Mouse (Mus musculus): ENCODE results near the gene Limch1. TPM values are rescaled to one million over a fixed set of nuclear protein-coding genes. Genes with fewer than 3 reads are reported as not detected.

Gene Limch1
- polyA plus RNA-seq, 1 experiment from 2014 or later, result 35.1 TPM

DNA sequence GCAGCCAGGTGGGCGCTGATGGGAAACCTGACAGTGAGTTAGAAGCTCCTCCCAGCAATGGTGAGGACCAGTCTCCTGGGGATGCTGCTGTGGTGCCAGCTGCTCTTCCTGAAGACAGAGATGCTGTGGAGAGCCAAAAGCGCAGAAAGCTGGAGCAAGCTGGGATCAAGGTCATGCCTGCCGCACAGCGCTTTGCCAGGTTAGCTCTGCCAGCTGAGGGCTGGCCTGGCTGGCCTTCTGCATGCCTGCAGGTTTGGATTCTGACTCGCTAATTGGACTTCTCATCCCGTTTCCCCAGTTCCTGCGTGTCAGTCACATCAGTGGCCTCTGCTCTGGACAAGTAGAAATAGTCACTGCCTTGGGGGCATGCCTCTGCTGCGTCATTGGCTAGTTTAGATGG, 230.0 kb downstream of the Limch1 start:
- Histone ChIP-seq H3K36me3 (0 out of 2 replicates have a peak, but pooled peaks cover 4% of the 10 kb centered on the region), H3K9me3 (replicated peaks) (no peaks in the 10 kb centered on the region), H3K4me2 (no peak overlapping the region), H3K27ac (no peak overlapping the region), H3K27me3 (no peaks in the 10 kb centered on the region), H3K9ac (no peak overlapping the region), H3K4me1 (peaks cover 8% of the 10 kb centered on the region), H3K4me3 (replicated peaks) (no peak overlapping the region)
- ATAC-seq (replicated peaks; ENCODE audit: low FRiP score), result no peak
- WGBS, result 83% methylated on average over 8 of the region's 8 CpGs

DNA sequence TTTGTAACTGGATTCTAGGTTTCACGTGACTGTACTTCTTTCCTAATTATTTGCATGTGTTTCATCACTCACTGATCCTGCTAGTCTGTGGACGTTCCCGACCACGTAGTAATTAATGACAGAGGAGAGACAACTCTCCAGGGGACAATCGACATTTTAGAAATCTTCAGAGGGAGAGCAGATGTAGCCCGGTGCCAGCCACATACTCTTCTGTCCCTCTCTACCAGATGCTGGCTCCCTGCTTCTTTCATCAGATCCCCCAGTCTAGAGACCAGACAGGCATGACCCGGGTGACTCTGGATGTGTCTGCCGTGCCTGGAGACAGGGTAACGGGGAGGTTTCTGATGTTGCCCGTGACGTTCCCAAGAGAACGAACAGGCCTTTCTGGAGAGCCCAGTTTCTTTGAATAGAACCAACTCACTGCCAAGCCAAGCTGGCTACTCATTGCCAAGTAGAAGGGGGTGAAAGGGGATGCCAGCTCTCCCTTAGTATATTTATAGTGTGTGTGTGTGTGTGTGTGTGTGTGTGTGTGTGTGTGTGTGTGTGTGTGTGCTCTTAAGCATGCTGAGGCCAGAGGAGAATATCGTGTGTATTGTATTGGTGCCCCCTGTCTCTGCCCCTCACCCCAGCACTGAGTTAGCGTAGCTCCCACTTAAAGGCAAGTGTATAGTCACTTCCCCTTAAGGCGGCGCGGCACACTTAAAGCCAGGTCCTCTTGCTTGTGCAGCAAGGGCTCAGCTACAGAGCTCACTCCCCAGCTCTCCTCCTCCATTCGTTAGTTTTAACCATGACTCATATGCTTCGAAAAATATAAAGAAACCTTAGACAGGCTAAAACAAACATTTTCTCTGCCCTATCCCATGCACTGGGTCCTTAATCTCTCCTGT, 233.9 kb downstream of the Limch1 start:
- Histone ChIP-seq H3K4me1 (peaks cover 8% of the 10 kb centered on the region), H3K4me2 (no peak overlapping the region), H3K9ac (no peak overlapping the region), H3K27me3 (no peaks in the 10 kb centered on the region), H3K4me3 (replicated peaks) (no peak overlapping the region), H3K36me3 (0 out of 2 replicates have a peak, but pooled peaks cover under 1% of the 10 kb centered on the region), H3K9me3 (replicated peaks) (no peaks in the 10 kb centered on the region), H3K27ac (no peak overlapping the region)
- no peak for ATAC-seq (replicated peaks; ENCODE audit: low FRiP score)
- 50% methylated on average over 19 of the region's 19 CpGs for WGBS

DNA sequence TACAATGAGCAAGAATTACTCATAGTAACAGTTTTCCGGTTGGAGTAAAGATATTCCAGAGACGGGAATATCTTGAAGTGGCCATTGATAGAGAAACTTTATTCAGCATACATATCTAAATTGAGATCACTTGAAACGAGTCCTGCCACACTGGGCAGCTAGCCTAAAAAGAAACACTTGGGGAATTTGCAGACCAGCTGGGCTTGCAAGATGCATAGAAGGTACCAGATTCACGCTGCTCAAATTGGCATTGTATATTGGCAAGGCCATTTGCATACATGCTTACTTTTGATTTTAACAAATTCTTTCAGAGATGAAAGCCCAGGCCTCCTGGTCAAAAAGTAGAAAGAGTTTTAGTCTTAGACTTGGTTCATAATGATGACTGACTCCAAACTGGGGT, 235.2 kb downstream of the Limch1 start:
- Histone ChIP-seq H3K4me1 (peaks cover 8% of the 10 kb centered on the region), H3K36me3 (no peaks in the 10 kb centered on the region), H3K27ac (no peak overlapping the region), H3K9ac (no peak overlapping the region), H3K4me3 (replicated peaks) (no peak overlapping the region), H3K9me3 (replicated peaks) (no peaks in the 10 kb centered on the region), H3K4me2 (no peak overlapping the region), H3K27me3 (no peaks in the 10 kb centered on the region)
- no peak for ATAC-seq (replicated peaks; ENCODE audit: low FRiP score)
- 76% methylated on average over 4 of the region's 4 CpGs for WGBS

DNA sequence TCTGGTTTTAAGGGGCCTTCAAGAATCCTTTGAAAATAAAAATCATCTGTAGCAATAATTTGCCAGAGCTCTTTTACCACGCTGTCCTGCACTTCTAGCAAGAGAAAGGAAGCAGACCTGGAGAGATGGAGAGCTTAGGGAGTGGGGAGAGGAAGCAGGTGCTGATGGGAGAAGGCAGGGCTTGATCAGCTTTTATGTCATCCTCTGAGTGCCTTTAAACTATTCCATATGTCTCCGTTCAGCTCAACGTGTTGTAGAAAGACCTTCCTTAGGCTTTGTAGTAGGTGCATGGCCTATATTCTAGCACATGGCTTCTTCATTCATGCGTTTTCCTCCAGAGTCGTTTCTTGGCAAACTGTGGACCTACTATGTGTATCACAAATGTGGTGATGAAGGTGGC, 237.5 kb downstream of the Limch1 start:
- no peak for ATAC-seq (replicated peaks; ENCODE audit: low FRiP score)
- 85% methylated on average over 5 of the region's 5 CpGs for WGBS

DNA sequence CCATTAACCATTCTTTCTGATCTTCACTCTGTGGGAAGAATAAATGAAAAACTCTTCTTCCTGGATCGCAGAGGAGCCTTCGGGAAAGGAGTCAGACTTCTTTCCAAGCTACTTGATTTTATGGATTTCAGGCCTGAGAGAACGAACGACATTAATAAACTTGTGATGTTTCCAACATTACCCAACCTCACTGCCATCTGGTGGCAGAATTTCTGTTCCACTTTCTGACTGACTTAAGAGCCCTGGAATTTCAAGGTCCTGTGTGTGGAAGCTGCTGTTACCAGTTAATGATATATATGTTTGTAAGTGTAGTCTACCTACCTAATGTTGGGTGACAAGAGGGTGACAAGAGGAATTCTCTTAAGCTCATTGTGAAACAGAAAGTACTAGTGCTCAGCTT, 243.3 kb downstream of the Limch1 start:
- Histone ChIP-seq H3K27me3 (no peaks in the 10 kb centered on the region), H3K9ac (no peak overlapping the region), H3K4me3 (replicated peaks) (no peak overlapping the region), H3K4me2 (no peak overlapping the region), H3K9me3 (replicated peaks) (no peaks in the 10 kb centered on the region), H3K27ac (no peak overlapping the region), H3K4me1 (no peaks in the 10 kb centered on the region), H3K36me3 (no peaks in the 10 kb centered on the region)
- ATAC-seq (replicated peaks; ENCODE audit: low FRiP score), result no peak
- 49% methylated on average over 4 of the region's 4 CpGs for WGBS

More for the DNA sequence above, 237.5 kb downstream of the Limch1 start:
- no peaks in the 10 kb centered on the region for H3K9me3 ChIP-seq (replicated peaks)
- H3K4me2 ChIP-seq, result no peak overlapping the region
- H3K36me3 ChIP-seq, result no peaks in the 10 kb centered on the region
- no peak overlapping the region for H3K27ac ChIP-seq
- H3K4me1 ChIP-seq, result peaks cover 8% of the 10 kb centered on the region
- H3K27me3 ChIP-seq, result no peaks in the 10 kb centered on the region
- no peak overlapping the region for H3K9ac ChIP-seq
- H3K4me3 ChIP-seq (replicated peaks), result no peak overlapping the region

DNA sequence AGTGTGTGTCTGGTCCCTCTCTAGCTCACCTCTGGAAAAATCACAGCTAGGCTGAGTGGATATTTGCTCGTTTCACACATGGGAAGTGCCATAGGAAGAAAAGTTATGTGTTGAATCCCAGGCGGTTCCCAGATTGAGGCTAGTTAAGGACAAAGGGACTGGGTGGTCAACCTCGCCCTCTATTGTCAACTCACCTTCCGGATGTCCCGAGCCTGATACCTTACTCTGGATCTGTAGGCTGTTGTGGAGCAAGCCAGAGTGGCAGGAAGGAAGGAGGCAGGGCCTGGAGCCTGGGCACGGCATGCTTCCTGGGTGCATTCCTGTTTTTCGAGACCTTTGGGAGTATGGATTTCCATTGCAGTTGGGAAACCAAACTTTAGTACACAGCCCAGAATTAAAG, 243.9 kb downstream of the Limch1 start:
- Histone ChIP-seq H3K9me3 (replicated peaks) (no peaks in the 10 kb centered on the region), H3K36me3 (no peaks in the 10 kb centered on the region), H3K4me1 (no peaks in the 10 kb centered on the region), H3K9ac (no peak overlapping the region), H3K27ac (no peak overlapping the region), H3K27me3 (no peaks in the 10 kb centered on the region), H3K4me3 (replicated peaks) (no peak overlapping the region), H3K4me2 (no peak overlapping the region)
- 80% methylated on average over 7 of the region's 7 CpGs for WGBS
- ATAC-seq (replicated peaks; ENCODE audit: low FRiP score), result no peak

DNA sequence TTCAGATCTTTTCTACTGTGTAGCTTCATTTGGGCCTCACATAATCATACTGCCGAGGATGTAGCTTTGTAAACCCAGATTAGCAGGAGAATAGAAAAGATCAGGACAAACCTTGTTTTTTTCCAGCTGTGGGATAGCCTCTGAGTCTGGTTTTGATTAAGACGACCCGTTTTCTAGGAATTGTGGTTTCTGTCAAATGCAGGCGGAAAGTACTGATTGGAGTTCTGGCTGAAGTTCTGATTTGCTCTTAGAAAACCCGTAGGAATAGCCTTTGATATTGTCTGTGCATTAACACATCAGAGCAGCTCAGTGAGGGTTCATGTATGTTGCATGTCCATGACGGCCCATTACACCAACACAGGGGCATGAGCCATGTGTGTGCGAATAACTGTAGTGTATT, 246.8 kb downstream of the Limch1 start:
- Histone ChIP-seq H3K36me3 (no peaks in the 10 kb centered on the region), H3K4me3 (replicated peaks) (no peak overlapping the region), H3K27me3 (no peaks in the 10 kb centered on the region), H3K27ac (no peak overlapping the region), H3K9ac (no peak overlapping the region), H3K4me2 (no peak overlapping the region), H3K9me3 (replicated peaks) (no peaks in the 10 kb centered on the region), H3K4me1 (peaks cover 18% of the 10 kb centered on the region)
- ATAC-seq (replicated peaks; ENCODE audit: low FRiP score), result no peak
- WGBS, result 81% methylated on average over 7 of the region's 7 CpGs

DNA sequence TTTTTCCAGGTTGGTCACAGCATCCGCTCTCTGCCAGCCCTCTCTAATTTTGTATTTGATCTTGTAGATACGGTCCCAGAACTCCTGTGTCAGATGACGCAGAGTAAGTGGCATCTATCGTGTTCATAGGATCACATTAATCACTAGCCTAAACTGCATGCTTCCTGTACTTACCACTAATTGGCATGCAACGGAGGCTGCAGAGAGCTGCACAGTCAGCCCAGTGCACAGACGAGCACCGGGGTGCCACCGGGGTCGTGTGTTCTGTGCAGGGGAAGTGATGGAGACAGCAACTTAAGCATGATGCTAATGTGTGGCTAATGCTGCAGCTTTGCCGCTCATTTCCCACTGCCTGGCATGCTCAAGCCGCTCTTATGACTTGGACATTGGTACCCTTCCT, 247.4 kb downstream of the Limch1 start:
- H3K27ac ChIP-seq, result no peak overlapping the region
- H3K9ac ChIP-seq, result no peak overlapping the region
- 62% methylated on average over 11 of the region's 11 CpGs for WGBS
- ATAC-seq (replicated peaks; ENCODE audit: low FRiP score), result no peak
- H3K4me2 ChIP-seq, result no peak overlapping the region
- H3K4me3 ChIP-seq (replicated peaks), result no peak overlapping the region
- H3K4me1 ChIP-seq, result peaks cover 22% of the 10 kb centered on the region
- no peaks in the 10 kb centered on the region for H3K27me3 ChIP-seq
- no peaks in the 10 kb centered on the region for H3K9me3 ChIP-seq (replicated peaks)
- H3K36me3 ChIP-seq, result no peaks in the 10 kb centered on the region

DNA sequence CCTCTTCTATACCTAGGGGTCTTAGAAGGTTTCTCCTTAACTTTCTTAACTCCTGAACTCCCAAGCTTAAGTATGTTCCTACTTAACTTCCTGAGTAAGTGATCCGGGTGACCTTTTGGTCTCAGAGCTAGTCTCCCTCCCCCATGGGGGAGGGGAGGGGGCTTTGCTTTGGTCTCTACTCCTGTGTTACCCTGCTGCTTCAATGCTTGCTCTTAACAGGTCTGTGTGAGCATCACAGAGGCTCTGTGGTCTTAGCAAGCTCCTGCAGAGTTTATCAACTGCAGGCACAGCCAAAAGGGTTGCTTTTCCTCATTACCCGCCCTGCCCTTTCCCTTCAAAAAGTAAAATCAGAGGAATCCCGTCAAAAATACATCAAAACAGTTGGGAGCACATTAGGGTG, 250.5 kb downstream of the Limch1 start:
- H3K4me1 ChIP-seq, result peaks cover 22% of the 10 kb centered on the region
- H3K9me3 ChIP-seq (replicated peaks), result no peaks in the 10 kb centered on the region
- H3K4me3 ChIP-seq (replicated peaks), result no peak overlapping the region
- no peak overlapping the region for H3K9ac ChIP-seq
- ATAC-seq (replicated peaks; ENCODE audit: low FRiP score), result no peak
- H3K27ac ChIP-seq, result no peak overlapping the region
- H3K27me3 ChIP-seq, result 0 out of 2 replicates have a peak, but pooled peaks cover 3% of the 10 kb centered on the region
- no peaks in the 10 kb centered on the region for H3K36me3 ChIP-seq
- H3K4me2 ChIP-seq, result no peak overlapping the region
- 14% methylated on average over 3 of the region's 3 CpGs for WGBS

DNA sequence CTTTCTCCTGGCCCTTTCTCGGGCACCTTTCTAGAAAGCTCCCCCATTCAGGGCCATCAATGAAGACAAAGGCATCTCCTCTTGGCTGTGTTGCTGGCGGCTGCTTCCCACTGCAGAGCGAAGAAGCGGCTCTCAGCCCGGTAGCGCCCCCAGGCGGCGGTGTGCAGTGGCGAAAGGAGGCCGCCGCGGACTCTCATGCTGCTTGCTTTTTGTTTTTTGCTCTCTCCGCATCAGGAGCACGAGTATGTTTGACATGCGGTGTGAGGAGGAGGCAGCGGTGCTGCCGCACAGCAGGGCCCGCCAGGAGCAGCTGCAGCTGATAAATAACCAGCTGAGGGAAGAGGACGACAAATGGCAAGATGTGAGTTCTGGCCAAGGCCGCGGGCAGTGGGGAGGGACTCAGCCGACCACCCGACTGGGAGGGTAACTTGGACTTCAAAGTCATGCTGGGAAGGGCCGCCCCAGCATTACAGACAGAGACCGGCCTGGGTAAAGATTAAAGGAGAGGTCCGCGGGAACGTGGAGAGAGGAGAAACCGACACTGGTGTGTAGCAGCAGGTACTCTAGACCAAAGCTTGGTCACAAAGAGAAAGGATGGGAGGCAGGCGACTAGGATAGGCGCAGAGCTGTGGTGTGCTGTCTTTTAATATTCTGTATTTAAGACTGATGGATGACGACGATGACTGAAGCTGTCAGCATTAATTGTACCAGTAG, 251.4 kb downstream of the Limch1 start:
- Histone ChIP-seq H3K9ac (peak overlapping the region; percentile 41; the same call in 1 of the 2 replicates), H3K27ac (peak overlapping the region; percentile 7; the same call in 1 of the 2 replicates), H3K36me3 (no peaks in the 10 kb centered on the region), H3K4me1 (peaks cover 22% of the 10 kb centered on the region), H3K27me3 (0 out of 2 replicates have a peak, but pooled peaks cover 3% of the 10 kb centered on the region), H3K4me2 (peak overlapping the region; percentile 83), H3K9me3 (replicated peaks) (no peaks in the 10 kb centered on the region), H3K4me3 (replicated peaks) (peak overlapping the region; percentile 45)
- peak; percentile 85 for ATAC-seq (replicated peaks; ENCODE audit: low FRiP score)
- 5% methylated on average over 33 of the region's 33 CpGs for WGBS

DNA sequence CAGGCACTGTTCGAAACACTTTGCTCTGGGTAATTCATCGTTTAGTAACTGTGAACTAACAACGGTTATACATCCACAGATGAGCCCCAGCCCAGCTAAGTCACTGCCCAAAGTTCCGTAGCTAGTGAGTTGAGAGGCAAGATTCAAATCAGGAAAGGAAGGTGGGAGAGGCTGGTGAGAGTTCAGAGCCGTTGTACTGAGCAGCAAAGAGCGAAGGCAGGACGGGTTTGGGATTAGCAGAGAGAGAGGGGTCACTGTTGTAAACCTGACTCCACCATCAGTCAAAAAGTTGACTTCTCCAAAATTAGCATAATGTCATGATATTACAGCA, 251.9 kb downstream of the Limch1 start:
- peak; percentile 20; the same call in 1 of the 2 replicates for ATAC-seq (replicated peaks; ENCODE audit: low FRiP score)
- Histone ChIP-seq H3K27me3 (0 out of 2 replicates have a peak, but pooled peaks cover 3% of the 10 kb centered on the region), H3K9ac (no peak overlapping the region), H3K9me3 (replicated peaks) (no peaks in the 10 kb centered on the region), H3K4me1 (peaks cover 22% of the 10 kb centered on the region), H3K4me2 (peak overlapping the region; percentile 83), H3K27ac (no peak overlapping the region), H3K36me3 (peaks cover 2% of the 10 kb centered on the region; the same call in 1 of the 2 replicates), H3K4me3 (replicated peaks) (peak overlapping the region; percentile 45)
- 18% methylated on average over 7 of the region's 7 CpGs for WGBS

DNA sequence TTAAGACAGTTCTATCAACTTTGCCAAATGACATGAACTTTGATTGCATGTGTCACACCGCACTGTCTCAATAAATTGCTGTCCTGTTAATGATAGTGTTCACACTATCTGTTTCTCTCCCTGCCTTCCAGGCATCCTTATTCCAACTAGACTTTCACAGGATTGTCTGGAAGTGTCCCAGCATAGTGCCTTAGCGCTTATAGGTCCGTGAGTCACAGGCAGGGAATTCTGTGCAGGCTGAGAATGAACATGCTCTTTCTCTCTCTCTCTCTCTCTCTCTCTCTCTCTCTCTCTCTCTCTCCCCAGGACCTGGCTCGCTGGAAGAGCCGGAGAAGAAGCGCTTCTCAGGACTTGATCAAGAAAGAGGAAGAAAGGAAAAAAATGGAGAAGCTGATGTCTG, 252.7 kb downstream of the Limch1 start:
- Histone ChIP-seq H3K4me2 (no peak overlapping the region), H3K4me3 (replicated peaks) (no peak overlapping the region), H3K36me3 (peaks cover 4% of the 10 kb centered on the region; the same call in 1 of the 2 replicates), H3K9ac (no peak overlapping the region), H3K27ac (no peak overlapping the region), H3K27me3 (0 out of 2 replicates have a peak, but pooled peaks cover 3% of the 10 kb centered on the region), H3K9me3 (replicated peaks) (no peaks in the 10 kb centered on the region), H3K4me1 (peaks cover 22% of the 10 kb centered on the region)
- no peak for ATAC-seq (replicated peaks; ENCODE audit: low FRiP score)
- WGBS, result 81% methylated on average over 5 of the region's 6 CpGs
